Mouse (Mus musculus) erythroblast, embryonic 14.5 days (primary cell): Measurements from ENCODE around the gene Il1r1.

ENCODE experiments used
- GATA1 ChIP-seq: IDR thresholded peaks from 2 replicates; pipeline ENCODE4 v1.6.1; 2012; ENCODE audit warnings: low read length, inconsistent platforms, mixed read lengths
- TAL1 ChIP-seq: IDR thresholded peaks from 3 replicates; pipeline ENCODE4 v1.6.1; 2012; ENCODE audit warnings: low read length, inconsistent platforms, mixed read lengths

GRCm38 (mm10) chr1:40222680-40223079, 2.2 kb upstream of the Il1r1 start:
- TF ChIP-seq TAL1 (no peak), GATA1 (no peak)
